Comparison of ENCODE assay signal across 8 mouse cellular contexts in the genomic region with DNA sequence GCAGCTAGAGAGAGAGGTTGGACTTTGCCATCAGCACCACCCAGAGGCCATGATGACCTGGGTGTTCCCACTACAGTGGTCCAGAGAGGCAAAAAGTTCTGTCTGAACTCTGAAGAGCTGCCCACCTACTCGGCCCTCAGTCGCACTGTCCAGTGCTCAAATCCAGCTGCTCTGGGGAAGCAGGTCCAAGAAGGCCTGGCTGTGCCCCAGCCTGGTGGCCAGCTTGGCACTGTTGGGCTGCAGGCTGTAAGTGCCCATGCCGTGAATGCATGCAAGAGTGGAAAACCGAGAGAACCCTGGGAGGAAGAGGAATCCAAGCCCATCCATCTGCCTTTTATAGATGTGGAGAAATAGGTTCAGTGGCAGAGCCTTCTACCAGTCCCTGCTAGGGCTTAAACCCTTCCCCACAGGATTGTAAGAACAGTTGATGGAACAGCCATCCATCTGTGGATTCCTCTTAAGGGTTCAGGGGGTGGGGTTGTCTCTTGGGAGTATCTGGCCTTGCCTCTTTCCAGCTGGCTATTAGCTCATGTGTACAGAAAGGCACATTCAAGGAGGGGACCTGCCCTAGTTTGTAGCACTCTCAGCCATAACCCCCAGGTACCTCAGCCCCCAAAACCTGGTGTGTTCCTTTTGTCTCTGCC. TPM values are rescaled to one million over a fixed set of nuclear protein-coding genes. Genes with fewer than 3 reads are reported as not detected.
DNase-seq lines count a peak whose midpoint lies in the region; ATAC-seq and TF ChIP-seq lines count a peak whose summit lies in the region.
"Had no signal": no experiment of that assay in that cellular context is flagged by ENCODE, and none has a peak within 500 bp of the region (broad histone marks: within the 10 kb centered on the region; RNA-seq: fewer than 3 reads in every experiment).

No protein-coding gene starts in this region.

- H3K9ac ChIP-seq in embryonic facial prominence, embryonic 12.5 days, result peak overlapping the region; percentile 36
- no peak overlapping the region for H3K9ac ChIP-seq in heart, postnatal 0 days (replicated peaks; ENCODE audit: low read depth, low read length)
- peak overlapping the region; percentile 49 for H3K9ac ChIP-seq in midbrain, embryonic 11.5 days (ENCODE audit: low read length)
- H3K9ac ChIP-seq: liver, embryonic 13.5 days had no signal

- H3K27ac ChIP-seq in embryonic facial prominence, embryonic 12.5 days, result peak overlapping the region; percentile 72
- 0 out of 2 replicates have a peak overlapping the region, but pooled peaks have one; percentile 25 for H3K27ac ChIP-seq in heart, postnatal 0 days (ENCODE audit: low read depth)
- H3K27ac ChIP-seq in midbrain, embryonic 11.5 days (ENCODE audit: low read depth, low read length), result peak overlapping the region; percentile 5; the same call in 1 of the 2 replicates
- H3K27ac ChIP-seq: liver, embryonic 13.5 days had no signal

- peak overlapping the region; percentile 37 for H3K4me2 ChIP-seq in embryonic facial prominence, embryonic 12.5 days (replicated peaks)
- H3K4me2 ChIP-seq in heart, postnatal 0 days (ENCODE audit: low read depth, low read length), result no peak overlapping the region
- H3K4me2 ChIP-seq in midbrain, embryonic 11.5 days, result peak overlapping the region; percentile 26
- H3K4me2 ChIP-seq: liver, embryonic 13.5 days had no signal

- no peak for ATAC-seq in embryonic facial prominence, embryonic 12.5 days (ENCODE audit: insufficient number of reproducible peaks, insufficient read depth, low FRiP score, low TSS enrichment)
- peak; percentile 51; the same call in 1 of the 2 replicates for ATAC-seq in heart, postnatal 0 days (ENCODE audit: insufficient read depth, low read depth)
- ATAC-seq in midbrain, embryonic 11.5 days (ENCODE audit: low FRiP score), result peak; percentile 25; the same call in 1 of the 2 replicates
- no peak for ATAC-seq in frontal cortex, adult (ENCODE audit: low TSS enrichment)

- H3K9me3 ChIP-seq in embryonic facial prominence, embryonic 12.5 days, result no peaks in the 10 kb centered on the region
- H3K9me3 ChIP-seq in heart, postnatal 0 days (replicated peaks; ENCODE audit: control insufficient read depth, low read length), result no peaks in the 10 kb centered on the region
- no peaks in the 10 kb centered on the region for H3K9me3 ChIP-seq in midbrain, embryonic 11.5 days (ENCODE audit: control insufficient read depth, low read length)
- H3K9me3 ChIP-seq: liver, embryonic 13.5 days had no signal

- H3K4me3 ChIP-seq in embryonic facial prominence, embryonic 12.5 days, result 0 out of 2 replicates have a peak overlapping the region, but pooled peaks have one; percentile 0
- H3K4me3 ChIP-seq in heart, postnatal 0 days (ENCODE audit: low read depth, low read length), result no peak overlapping the region
- 0 out of 2 replicates have a peak overlapping the region, but pooled peaks have one; percentile 2 for H3K4me3 ChIP-seq in midbrain, embryonic 11.5 days (ENCODE audit: low read depth, low read length)
- H3K4me3 ChIP-seq: liver, embryonic 13.5 days had no signal

- peaks cover 29% of the 10 kb centered on the region for H3K4me1 ChIP-seq in embryonic facial prominence, embryonic 12.5 days
- H3K4me1 ChIP-seq in heart, postnatal 0 days (ENCODE audit: control insufficient read depth, insufficient read depth), result peaks cover 12% of the 10 kb centered on the region
- peaks cover 37% of the 10 kb centered on the region for H3K4me1 ChIP-seq in midbrain, embryonic 11.5 days (ENCODE audit: control insufficient read depth, insufficient read depth, low read length)

- TF ChIP-seq CTCF in heart, postnatal 0 days (IDR thresholded peaks at IDR 0.05; ENCODE audit: low read depth), result no peak

- H3K36me3 ChIP-seq in embryonic facial prominence, embryonic 12.5 days, result no peaks in the 10 kb centered on the region
- no peaks in the 10 kb centered on the region for H3K36me3 ChIP-seq in heart, postnatal 0 days (replicated peaks; ENCODE audit: control insufficient read depth, insufficient read depth, low read length)
- no peaks in the 10 kb centered on the region for H3K36me3 ChIP-seq in midbrain, embryonic 11.5 days (ENCODE audit: control insufficient read depth, insufficient read depth, low read length)
- H3K36me3 ChIP-seq: liver, embryonic 13.5 days had no signal

- peak; percentile 63 for DNase-seq in NIH3T3 (ENCODE audit: low read depth)
- DNase-seq in heart, postnatal 0 days (ENCODE audit: low spot score), result peak; percentile 49
- no peak for DNase-seq in midbrain, embryonic 11.5 days (ENCODE audit: low spot score, missing footprints)
- DNase-seq in adrenal gland, postnatal 14 days, result no peak
- no peak for DNase-seq in frontal cortex, postnatal 10 days (ENCODE audit: low spot score in 2 of 2)
- DNase-seq: liver, embryonic 13.5 days had no signal

- peaks cover 9% of the 10 kb centered on the region; the same call in 1 of the 2 replicates for H3K27me3 ChIP-seq in embryonic facial prominence, embryonic 12.5 days
- H3K27me3 ChIP-seq in heart, postnatal 0 days (ENCODE audit: control insufficient read depth, insufficient read depth, low read length), result no peaks in the 10 kb centered on the region
- H3K27me3 ChIP-seq in midbrain, embryonic 11.5 days (ENCODE audit: control insufficient read depth, insufficient read depth, low read length), result peaks cover 4% of the 10 kb centered on the region; the same call in 1 of the 2 replicates

- WGBS in embryonic facial prominence, embryonic 12.5 days, result 67% methylated on average over 4 of the region's 4 CpGs
- WGBS in heart, postnatal 0 days, result 77% methylated on average over 4 of the region's 4 CpGs
- WGBS in midbrain, embryonic 11.5 days, result 61% methylated on average over 4 of the region's 4 CpGs

- TF ChIP-seq EP300 in heart, postnatal 0 days (IDR thresholded peaks at IDR 0.05; ENCODE audit: low read depth), result no peak

RNA-seq across cellular contexts. Expression of a gene that starts 2.1 kb away (rescaled TPM):
- 6.6 and 6.8 TPM in 2 replicates for polyA plus RNA-seq in embryonic facial prominence, embryonic 12.5 days (2016; fragmentation: Nextera tagmentation; extraction: Ambion mirVana)
- 0.23 and 0.89 TPM in 2 replicates for total RNA-seq in heart, postnatal 0 days (2014; rRNA removed; ENCODE audit: low replicate concordance)
- polyA plus RNA-seq in heart, postnatal 0 days (2015; fragmentation: Nextera tagmentation; extraction: Ambion mirVana), result 1.0 TPM in 2 replicates
- polyA plus RNA-seq in midbrain, embryonic 11.5 days (2014; fragmentation: Nextera tagmentation; extraction: Ambion mirVana), result 7.5 and 8.2 TPM in 2 replicates
- total RNA-seq in adrenal gland, postnatal 14 days (2021), result 1.2 and 1.5 TPM in 2 replicates

RNA-seq across cellular contexts. Expression of a gene that starts 46.9 kb away (rescaled TPM):
- 11.3 and 12.2 TPM in 2 replicates for polyA plus RNA-seq in embryonic facial prominence, embryonic 12.5 days (2016; fragmentation: Nextera tagmentation; extraction: Ambion mirVana)
- total RNA-seq in heart, postnatal 0 days (2014; rRNA removed; ENCODE audit: low replicate concordance), result 122 and 170 TPM in 2 replicates
- polyA plus RNA-seq in heart, postnatal 0 days (2015; fragmentation: Nextera tagmentation; extraction: Ambion mirVana), result 112 and 113 TPM in 2 replicates
- polyA plus RNA-seq in midbrain, embryonic 11.5 days (2014; fragmentation: Nextera tagmentation; extraction: Ambion mirVana), result 2.2 and 3.0 TPM in 2 replicates
- total RNA-seq in adrenal gland, postnatal 14 days (2021), result 118 and 138 TPM in 2 replicates

Comparison
In these comparisons a context has a peak if more than half of its experiments do, and no peak if none do; other contexts are left out.
1. DNase-seq: peak in NIH3T3 (single experiment) and heart, postnatal 0 days (single experiment); none in midbrain, embryonic 11.5 days (single experiment), adrenal gland, postnatal 14 days (single experiment) and frontal cortex, postnatal 10 days (0 of 2).
2. ATAC-seq: peak in heart, postnatal 0 days (single experiment) and midbrain, embryonic 11.5 days (single experiment); none in embryonic facial prominence, embryonic 12.5 days (single experiment) and frontal cortex, adult (single experiment).
3. H3K27ac ChIP-seq: peak in every context shown above with its lines; median percentile 72 in embryonic facial prominence, embryonic 12.5 days; 25 in heart, postnatal 0 days; 5 in midbrain, embryonic 11.5 days.